Mouse (Mus musculus) layer of hippocampus, postnatal 36 days (tissue): ENCODE results near the gene Ttll5. TPM values are rescaled to one million over a fixed set of nuclear protein-coding genes. Genes with fewer than 3 reads are reported as not detected.

Experiments used
- DNase-seq, 2 experiments: peaks; one replicate each; pipeline ENCODE4 v3.0.0; 2022
- total RNA-seq, 2 experiments: library from RNA; stranded (reverse); gene quantifications; 2 replicates each; pipeline ENCODE4 v1.2.3; 2021

The Ttll5 gene
- total RNA-seq, 2 experiments from 2014 or later, result 48.0 to 58.4 TPM

GRCm38 (mm10) chr12:86014621-86015020 lies 190.2 kb downstream of the Ttll5 start:
- no peak for DNase-seq

GRCm38 (mm10) chr12:86015114-86015513 lies 190.7 kb downstream of the Ttll5 start:
- DNase-seq, result no peak

- no peak for DNase-seq
Observed at GRCm38 (mm10) chr12:86017360-86017759, 192.9 kb downstream of the Ttll5 start.

- DNase-seq, result no peak
Observed at GRCm38 (mm10) chr12:86021583-86021982, 197.1 kb downstream of the Ttll5 start.

- no peak for DNase-seq
Observed at GRCm38 (mm10) chr12:86022282-86022984, 198.0 kb downstream of the Ttll5 start.

GRCm38 (mm10) chr12:86023081-86023871 lies 198.8 kb downstream of the Ttll5 start:
- no peak for DNase-seq

- no peak for DNase-seq
Observed at GRCm38 (mm10) chr12:86024426-86024825, 200.0 kb downstream of the Ttll5 start.

- no peak for DNase-seq
Observed at GRCm38 (mm10) chr12:86025480-86025879, 201.0 kb downstream of the Ttll5 start.

- no peak for DNase-seq
Observed at GRCm38 (mm10) chr12:86027000-86027399, 202.5 kb downstream of the Ttll5 start.

GRCm38 (mm10) chr12:86027747-86028146 lies 203.3 kb downstream of the Ttll5 start:
- no peak for DNase-seq

GRCm38 (mm10) chr12:86030932-86031331 lies 206.5 kb downstream of the Ttll5 start:
- DNase-seq, result no peak

GRCm38 (mm10) chr12:86035586-86035985 lies 211.1 kb downstream of the Ttll5 start:
- no peak for DNase-seq

- DNase-seq, result no peak
Observed at GRCm38 (mm10) chr12:86036368-86037166, 212.1 kb downstream of the Ttll5 start.

- no peak for DNase-seq
Observed at GRCm38 (mm10) chr12:86037235-86037921, 212.9 kb downstream of the Ttll5 start.

- DNase-seq, result no peak
Observed at GRCm38 (mm10) chr12:86039078-86039477, 214.6 kb downstream of the Ttll5 start.

- DNase-seq, result no peak
Observed at GRCm38 (mm10) chr12:86039751-86040150, 215.3 kb downstream of the Ttll5 start.

GRCm38 (mm10) chr12:86046141-86046540 lies 221.7 kb downstream of the Ttll5 start:
- DNase-seq, result no peak

GRCm38 (mm10) chr12:86046776-86047175 lies 222.3 kb downstream of the Ttll5 start:
- DNase-seq, result no peak

GRCm38 (mm10) chr12:86047376-86047775 lies 222.9 kb downstream of the Ttll5 start:
- DNase-seq, result no peak

- DNase-seq, result no peak
Observed at GRCm38 (mm10) chr12:86049813-86050212, 225.4 kb downstream of the Ttll5 start.

- DNase-seq, result no peak
Observed at GRCm38 (mm10) chr12:86051477-86051876, 227.0 kb downstream of the Ttll5 start.

- DNase-seq, result no peak
Observed at GRCm38 (mm10) chr12:86055306-86055705, 230.8 kb downstream of the Ttll5 start.
